Mouse (Mus musculus) forebrain, embryonic 10.5 days (tissue): Measurements from ENCODE around the gene Olfr168. TPM values are rescaled to one million over a fixed set of nuclear protein-coding genes. Genes with fewer than 3 reads are reported as not detected.
"Not testable (repeated sequence)": the region's sequence is repeated elsewhere in the genome, so short reads cannot be mapped to it uniquely, and the experiment has no call there.

Experiments
- DNase-seq: peaks from one replicate; pipeline ENCODE4 v3.0.0-alpha.2; 2017; ENCODE audit warnings: low spot score; ENCODE audit errors: extremely low spot score
- H3K27ac ChIP-seq: fragments of 300-500 bp; sonication (generic); 2 replicates; pipeline ENCODE4 v1.5.1; 2016; ENCODE audit warnings: mild to moderate bottlenecking
- H3K27me3 ChIP-seq: fragments of 300-500 bp; sonication (generic); 2 replicates; pipeline ENCODE4 v1.6.1; 2016; ENCODE audit warnings: mild to moderate bottlenecking; ENCODE audit not compliant: poor library complexity, severe bottlenecking
- H3K36me3 ChIP-seq: fragments of 300-500 bp; sonication (generic); replicated peaks from 2 replicates; pipeline ENCODE4 v1.6.1; 2016; ENCODE audit warnings: mild to moderate bottlenecking, moderate library complexity
- H3K4me1 ChIP-seq: fragments of 300-500 bp; sonication (generic); 2 replicates; pipeline ENCODE4 v1.6.1; 2016
- H3K4me3 ChIP-seq: fragments of 300-500 bp; sonication (generic); 2 replicates; pipeline ENCODE4 v1.5.1; 2016; ENCODE audit warnings: mild to moderate bottlenecking, moderate library complexity
- H3K9me3 ChIP-seq: fragments of 300-500 bp; sonication (generic); 2 replicates; pipeline ENCODE4 v1.6.1; 2016; ENCODE audit warnings: mild to moderate bottlenecking, moderate library complexity
- WGBS: fragments of 180-500 bp; shearing (Covaris S2); methylation state at CpG from one replicate; pipeline ENCODE4 v1.1.7; 2016; 5-methylcytosine and 5-hydroxymethylcytosine counted together
- polyA plus RNA-seq: library from polyadenylated mRNA; unstranded; fragments of >200 nt; fragmentation: Nextera tagmentation; extraction: Ambion mirVana; gene quantifications from 2 replicates; pipeline ENCODE4 v1.2.1, GENCODE M21; 2016

The Olfr168 gene
- polyA plus RNA-seq, result not detected in 2 replicates

DNA sequence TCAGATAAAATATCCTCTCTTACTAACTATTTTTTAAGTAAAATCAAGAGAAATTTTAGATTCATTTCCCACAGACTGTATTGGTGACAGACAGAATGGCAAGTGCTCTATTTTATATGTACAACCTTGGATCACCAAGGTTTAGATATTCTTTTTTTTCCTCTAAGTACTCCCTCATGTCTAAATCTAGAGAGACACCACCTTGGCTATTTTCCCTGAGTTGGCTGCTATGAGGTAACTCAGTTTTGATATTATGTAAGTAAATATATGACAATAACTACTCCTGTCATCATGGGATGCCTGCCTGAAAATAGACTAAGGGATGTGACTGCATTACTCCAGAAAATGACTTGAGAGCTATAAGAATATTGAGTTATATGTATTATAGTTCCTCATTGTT is at the start of gene Olfr168:
TSS of gene Olfr168 (minus strand) at position 101 of the 400 bp plus-strand sequence.
- Histone ChIP-seq H3K36me3 (no peaks in the 10 kb centered on the region), H3K9me3 (0 out of 2 replicates have a peak, but pooled peaks cover 16% of the 10 kb centered on the region), H3K4me3 (no peak within 1 kb of the TSS), H3K27ac (no peak within 1 kb of the TSS), H3K4me1 (no peaks in the 10 kb centered on the region), H3K27me3 (no peaks in the 10 kb centered on the region)
- no peak for DNase-seq

DNA sequence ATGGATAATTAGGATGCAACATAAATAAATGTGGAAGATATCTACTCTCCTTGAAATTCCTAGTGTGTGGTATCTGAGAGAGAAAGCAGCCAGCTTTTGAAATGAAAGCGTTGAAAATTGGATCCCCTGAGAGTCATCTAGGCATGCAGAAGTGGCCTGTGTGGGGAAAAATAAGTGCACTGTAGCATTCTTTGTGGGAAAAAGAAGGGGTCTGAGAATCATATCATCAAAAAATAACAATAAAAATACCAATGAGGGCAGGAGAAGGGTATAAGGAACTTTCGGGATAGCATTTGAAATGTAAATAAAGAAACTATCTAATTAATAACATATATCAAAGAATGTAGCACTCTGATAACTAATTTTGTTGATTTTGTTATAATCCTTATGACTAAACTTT is 36.4 kb upstream of the Olfr168 start, which contains the start of gene Olfr169:
TSS of gene Olfr169 (minus strand) at position 101 of the 400 bp plus-strand sequence.
- H3K27ac ChIP-seq, H3K9me3 ChIP-seq, H3K4me3 ChIP-seq, DNase-seq, H3K36me3 ChIP-seq, H3K27me3 ChIP-seq, H3K4me1 ChIP-seq: not testable (repeated sequence)
- 98% methylated on average over 2 of the region's 2 CpGs for WGBS

GRCm38 (mm10) chr16:19553429-19553828 is 18.1 kb upstream of the Olfr168 start:
- 91% methylated on average over 7 of the region's 7 CpGs for WGBS

DNA sequence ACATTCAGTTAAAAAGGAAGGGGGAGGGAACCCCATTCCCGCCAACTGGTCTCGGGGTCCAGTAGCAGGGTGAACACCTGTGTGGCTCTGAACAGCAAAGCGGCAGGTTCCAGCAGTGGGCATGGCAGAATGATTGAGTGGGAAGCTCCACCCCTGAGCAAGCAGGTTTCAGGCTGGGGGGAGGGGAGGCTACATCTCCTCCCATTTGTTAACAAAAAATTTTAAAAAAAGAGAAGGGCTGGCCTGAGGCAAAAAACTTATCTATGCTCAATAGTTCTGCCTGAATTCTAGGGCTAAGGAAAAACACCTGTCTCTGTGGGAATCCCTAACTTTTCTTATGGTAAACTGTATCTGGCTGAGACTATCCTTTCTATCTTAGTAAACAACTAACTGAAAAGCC is 16.9 kb upstream of the Olfr168 start:
- not testable (repeated sequence) for H3K27me3 ChIP-seq, H3K4me3 ChIP-seq, H3K36me3 ChIP-seq, H3K27ac ChIP-seq, H3K4me1 ChIP-seq, DNase-seq
- peaks cover 23% of the 10 kb centered on the region for H3K9me3 ChIP-seq
- 95% methylated on average over 3 of the region's 3 CpGs for WGBS

More at GRCm38 (mm10) chr16:19553429-19553828, 18.1 kb upstream of the Olfr168 start:
- DNase-seq, H3K4me3 ChIP-seq, H3K27me3 ChIP-seq, H3K36me3 ChIP-seq, H3K4me1 ChIP-seq, H3K27ac ChIP-seq: not testable (repeated sequence)
- peaks cover 23% of the 10 kb centered on the region for H3K9me3 ChIP-seq

GRCm38 (mm10) chr16:19522166-19522565 is 13.2 kb downstream of the Olfr168 start, which contains the start of gene Olfr167:
TSS of gene Olfr167 (minus strand) at chr16:19522266.
- Histone ChIP-seq H3K36me3 (no peaks in the 10 kb centered on the region), H3K27me3 (no peaks in the 10 kb centered on the region), H3K27ac (no peak within 1 kb of the TSS), H3K9me3 (no peaks in the 10 kb centered on the region), H3K4me1 (no peaks in the 10 kb centered on the region), H3K4me3 (no peak within 1 kb of the TSS)
- 93% methylated on average over 2 of the region's 2 CpGs for WGBS
- no peak for DNase-seq

DNA sequence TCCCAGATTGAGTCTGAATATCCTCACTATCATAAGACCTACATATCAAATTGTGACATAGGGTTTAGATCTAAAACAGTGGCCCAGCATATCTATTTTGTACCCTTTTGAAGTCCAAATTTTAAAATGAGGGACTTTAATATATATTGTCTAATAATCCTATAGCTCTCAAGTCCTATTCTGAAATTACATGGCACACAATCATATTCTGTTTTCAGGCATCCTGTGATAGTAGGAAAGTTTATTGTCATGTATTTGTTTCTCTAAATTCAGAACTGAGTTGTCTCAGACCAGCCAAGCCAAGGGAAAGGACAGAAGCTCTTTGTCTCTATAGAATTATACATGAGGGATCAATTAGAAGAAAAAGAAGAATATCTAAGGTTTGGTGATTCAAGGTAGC is 52.0 kb downstream of the Olfr168 start, which contains the start of gene Olfr166:
TSS of gene Olfr166 (plus strand) at position 301 of the 400 bp plus-strand sequence.
- Histone ChIP-seq H3K27ac (no peak within 1 kb of the TSS), H3K36me3 (no peaks in the 10 kb centered on the region), H3K4me3 (no peak within 1 kb of the TSS), H3K27me3 (no peaks in the 10 kb centered on the region), H3K9me3 (peaks cover 18% of the 10 kb centered on the region), H3K4me1 (no peaks in the 10 kb centered on the region)
- no peak for DNase-seq

Other genes starting within 250 kb of the Olfr168 start
- gene Olfr164, start 221.5 kb downstream of the Olfr168 start, polyA plus RNA-seq, result not detected in 2 replicates
- gene Olfr165, start 112.4 kb downstream of the Olfr168 start, polyA plus RNA-seq, result not detected in 2 replicates
- gene Olfr166, start 51.9 kb downstream of the Olfr168 start, polyA plus RNA-seq, result not detected in 2 replicates
- gene Olfr167, start 13.3 kb downstream of the Olfr168 start, polyA plus RNA-seq, result not detected in 2 replicates
- not detected in 2 replicates for gene Olfr169, start 36.3 kb upstream of the Olfr168 start, polyA plus RNA-seq
- gene Olfr170, start 76.3 kb upstream of the Olfr168 start, polyA plus RNA-seq, result not detected in 2 replicates
- gene Olfr171, start 94.4 kb upstream of the Olfr168 start, polyA plus RNA-seq, result not detected in 2 replicates
- gene Lamp3, start 170.8 kb upstream of the Olfr168 start, polyA plus RNA-seq, result not detected in 2 replicates
- gene B3gnt5, start 224.7 kb upstream of the Olfr168 start, polyA plus RNA-seq, result 43.1 and 43.9 TPM in 2 replicates